Mouse (Mus musculus): Measurements from ENCODE around the gene Hid1. TPM values are rescaled to one million over a fixed set of nuclear protein-coding genes. Genes with fewer than 3 reads are reported as not detected.

The Hid1 gene
- polyA plus RNA-seq, 1 experiment from 2014 or later, result 1.1 TPM

- WGBS (ENCODE audit: insufficient replicate concordance), result 5% methylated on average over 29 of the region's 29 CpGs
- no peak for DNase-seq
These were observed 33.0 kb downstream of the Hid1 start, which contains the start of gene Otop3 for GRCm38 (mm10) chr11:115334531-115334930. Gene Otop3 (plus strand): TSS chr11:115334731.

GRCm38 (mm10) chr11:115329339-115329738, 38.2 kb downstream of the Hid1 start:
- no peak overlapping the region for H3K9ac ChIP-seq
- H3K27me3 ChIP-seq, result peaks cover 68% of the 10 kb centered on the region
- no peak for DNase-seq
- no peaks in the 10 kb centered on the region for H3K9me3 ChIP-seq (replicated peaks)
- H3K36me3 ChIP-seq, result no peaks in the 10 kb centered on the region
- no peak overlapping the region for H3K27ac ChIP-seq
- no peak overlapping the region for H3K4me3 ChIP-seq (replicated peaks)
- H3K4me1 ChIP-seq (replicated peaks), result no peaks in the 10 kb centered on the region
- no peak overlapping the region for H3K4me2 ChIP-seq
- ATAC-seq (ENCODE audit: low read depth), result no peak
- WGBS (ENCODE audit: insufficient replicate concordance), result 56% methylated on average over 15 of the region's 15 CpGs

More at GRCm38 (mm10) chr11:115334531-115334930, 33.0 kb downstream of the Hid1 start, which contains the start of gene Otop3:
- Histone ChIP-seq H3K4me3 (replicated peaks) (no peak within 1 kb of the TSS), H3K27me3 (peaks cover 84% of the 10 kb centered on the region), H3K27ac (no peak within 1 kb of the TSS), H3K36me3 (no peaks in the 10 kb centered on the region), H3K9me3 (replicated peaks) (no peaks in the 10 kb centered on the region), H3K4me2 (peak within 1 kb of the TSS; percentile 30; the same call in 1 of the 2 replicates), H3K9ac (no peak within 1 kb of the TSS), H3K4me1 (replicated peaks) (no peaks in the 10 kb centered on the region)
- ATAC-seq (ENCODE audit: low read depth), result no peak

GRCm38 (mm10) chr11:115326730-115327129, 40.8 kb downstream of the Hid1 start:
- H3K36me3 ChIP-seq, result no peaks in the 10 kb centered on the region
- peaks cover 68% of the 10 kb centered on the region for H3K27me3 ChIP-seq
- 0 out of 2 replicates have a peak, but pooled peaks cover 3% of the 10 kb centered on the region for H3K4me1 ChIP-seq (replicated peaks)
- no peak overlapping the region for H3K4me2 ChIP-seq
- H3K9ac ChIP-seq, result no peak overlapping the region
- WGBS (ENCODE audit: insufficient replicate concordance), result 59% methylated on average over 7 of the region's 7 CpGs
- no peak overlapping the region for H3K4me3 ChIP-seq (replicated peaks)
- H3K9me3 ChIP-seq (replicated peaks), result no peaks in the 10 kb centered on the region
- no peak for DNase-seq
- H3K27ac ChIP-seq, result no peak overlapping the region
- ATAC-seq (ENCODE audit: low read depth), result no peak

GRCm38 (mm10) chr11:115323354-115323753, 44.2 kb downstream of the Hid1 start:
- Histone ChIP-seq H3K27me3 (peaks cover 78% of the 10 kb centered on the region), H3K4me1 (replicated peaks) (peaks cover 9% of the 10 kb centered on the region; the same call in 1 of the 2 replicates), H3K27ac (no peak overlapping the region), H3K9me3 (replicated peaks) (no peaks in the 10 kb centered on the region), H3K36me3 (no peaks in the 10 kb centered on the region), H3K4me2 (no peak overlapping the region), H3K4me3 (replicated peaks) (no peak overlapping the region), H3K9ac (no peak overlapping the region)
- ATAC-seq (ENCODE audit: low read depth) (no peak), DNase-seq (no peak)
- 17% methylated on average over 32 of the region's 32 CpGs for WGBS (ENCODE audit: insufficient replicate concordance)

GRCm38 (mm10) chr11:115321906-115322693, 45.5 kb downstream of the Hid1 start, which contains the start of gene Ush1g:
Gene Ush1g (minus strand): TSS chr11:115322041.
- peaks cover 85% of the 10 kb centered on the region for H3K27me3 ChIP-seq
- ATAC-seq (ENCODE audit: low read depth), result no peak; the same call in 1 of the 2 replicates
- peak within 1 kb of the TSS; percentile 19; the same call in 1 of the 2 replicates for H3K4me3 ChIP-seq (replicated peaks)
- no peak within 1 kb of the TSS for H3K27ac ChIP-seq
- H3K9ac ChIP-seq, result no peak within 1 kb of the TSS
- peaks cover 9% of the 10 kb centered on the region; the same call in 1 of the 2 replicates for H3K4me1 ChIP-seq (replicated peaks)
- WGBS (ENCODE audit: insufficient replicate concordance), result 5% methylated on average over 35 of the region's 35 CpGs
- DNase-seq, result no peak
- no peaks in the 10 kb centered on the region for H3K9me3 ChIP-seq (replicated peaks)
- peak within 1 kb of the TSS; percentile 23 for H3K4me2 ChIP-seq
- no peaks in the 10 kb centered on the region for H3K36me3 ChIP-seq

GRCm38 (mm10) chr11:115319704-115320383, 47.7 kb downstream of the Hid1 start:
- no peak overlapping the region for H3K4me2 ChIP-seq
- H3K27ac ChIP-seq, result no peak overlapping the region
- no peaks in the 10 kb centered on the region for H3K36me3 ChIP-seq
- no peak overlapping the region for H3K4me3 ChIP-seq (replicated peaks)
- peaks cover 9% of the 10 kb centered on the region; the same call in 1 of the 2 replicates for H3K4me1 ChIP-seq (replicated peaks)
- DNase-seq (no peak), ATAC-seq (ENCODE audit: low read depth) (0 out of 2 replicates have a peak, but pooled peaks have one; percentile 23)
- no peak overlapping the region for H3K9ac ChIP-seq
- 7% methylated on average over 18 of the region's 18 CpGs for WGBS (ENCODE audit: insufficient replicate concordance)
- H3K27me3 ChIP-seq, result peaks cover 100% of the 10 kb centered on the region
- no peaks in the 10 kb centered on the region for H3K9me3 ChIP-seq (replicated peaks)

- Histone ChIP-seq H3K4me3 (replicated peaks) (no peak overlapping the region), H3K27me3 (peaks cover 95% of the 10 kb centered on the region), H3K9ac (no peak overlapping the region), H3K4me2 (no peak overlapping the region), H3K9me3 (replicated peaks) (no peaks in the 10 kb centered on the region), H3K27ac (no peak overlapping the region), H3K36me3 (no peaks in the 10 kb centered on the region), H3K4me1 (replicated peaks) (peaks cover 9% of the 10 kb centered on the region; the same call in 1 of the 2 replicates)
- DNase-seq, result no peak
- 6% methylated on average over 63 of the region's 63 CpGs for WGBS (ENCODE audit: insufficient replicate concordance)
- ATAC-seq (ENCODE audit: low read depth), result no peak
These were observed 49.1 kb downstream of the Hid1 start for GRCm38 (mm10) chr11:115318245-115319027.

- Histone ChIP-seq H3K27ac (no peak overlapping the region), H3K27me3 (peaks cover 91% of the 10 kb centered on the region), H3K4me1 (replicated peaks) (peaks cover 9% of the 10 kb centered on the region; the same call in 1 of the 2 replicates), H3K9me3 (replicated peaks) (no peaks in the 10 kb centered on the region), H3K36me3 (no peaks in the 10 kb centered on the region), H3K9ac (no peak overlapping the region), H3K4me3 (replicated peaks) (no peak overlapping the region), H3K4me2 (no peak overlapping the region)
- DNase-seq, result no peak
- 48% methylated on average over 7 of the region's 7 CpGs for WGBS (ENCODE audit: insufficient replicate concordance)
- no peak for ATAC-seq (ENCODE audit: low read depth)
These were observed 50.4 kb downstream of the Hid1 start for GRCm38 (mm10) chr11:115317204-115317603.

GRCm38 (mm10) chr11:115314249-115314648, 53.3 kb downstream of the Hid1 start:
- no peak overlapping the region for H3K4me3 ChIP-seq (replicated peaks)
- no peaks in the 10 kb centered on the region for H3K9me3 ChIP-seq (replicated peaks)
- WGBS (ENCODE audit: insufficient replicate concordance), result 37% methylated on average over 2 of the region's 2 CpGs
- no peak overlapping the region for H3K9ac ChIP-seq
- DNase-seq (no peak), ATAC-seq (ENCODE audit: low read depth) (no peak)
- no peak overlapping the region for H3K27ac ChIP-seq
- no peaks in the 10 kb centered on the region for H3K36me3 ChIP-seq
- H3K4me2 ChIP-seq, result no peak overlapping the region
- H3K4me1 ChIP-seq (replicated peaks), result no peaks in the 10 kb centered on the region
- H3K27me3 ChIP-seq, result peaks cover 64% of the 10 kb centered on the region

- 0 out of 2 replicates have a peak, but pooled peaks cover 3% of the 10 kb centered on the region for H3K4me1 ChIP-seq (replicated peaks)
- DNase-seq, result no peak
- no peak for ATAC-seq (ENCODE audit: low read depth)
- no peaks in the 10 kb centered on the region for H3K36me3 ChIP-seq
- no peaks in the 10 kb centered on the region for H3K9me3 ChIP-seq (replicated peaks)
- WGBS (ENCODE audit: insufficient replicate concordance), result 45% methylated on average over 1 of the region's 1 CpGs
- no peak overlapping the region for H3K4me2 ChIP-seq
- no peak overlapping the region for H3K27ac ChIP-seq
- no peak overlapping the region for H3K9ac ChIP-seq
- no peak overlapping the region for H3K4me3 ChIP-seq (replicated peaks)
- peaks cover 28% of the 10 kb centered on the region for H3K27me3 ChIP-seq
These were observed 58.8 kb downstream of the Hid1 start for GRCm38 (mm10) chr11:115308781-115309180.

- H3K4me2 ChIP-seq, result no peak within 1 kb of the TSS
- ATAC-seq (ENCODE audit: low read depth), result no peak
- H3K4me1 ChIP-seq (replicated peaks), result 0 out of 2 replicates have a peak, but pooled peaks cover 3% of the 10 kb centered on the region
- H3K9ac ChIP-seq, result no peak within 1 kb of the TSS
- WGBS (ENCODE audit: insufficient replicate concordance), result 33% methylated on average over 8 of the region's 8 CpGs
- DNase-seq, result no peak
- no peaks in the 10 kb centered on the region for H3K9me3 ChIP-seq (replicated peaks)
- no peaks in the 10 kb centered on the region for H3K36me3 ChIP-seq
- H3K27me3 ChIP-seq, result peaks cover 17% of the 10 kb centered on the region
- no peak within 1 kb of the TSS for H3K4me3 ChIP-seq (replicated peaks)
- no peak within 1 kb of the TSS for H3K27ac ChIP-seq
These were observed 60.7 kb downstream of the Hid1 start, which contains the start of gene Otop2 for GRCm38 (mm10) chr11:115306863-115307262. Gene Otop2 (plus strand): TSS chr11:115307163.
